In the genomic region with DNA sequence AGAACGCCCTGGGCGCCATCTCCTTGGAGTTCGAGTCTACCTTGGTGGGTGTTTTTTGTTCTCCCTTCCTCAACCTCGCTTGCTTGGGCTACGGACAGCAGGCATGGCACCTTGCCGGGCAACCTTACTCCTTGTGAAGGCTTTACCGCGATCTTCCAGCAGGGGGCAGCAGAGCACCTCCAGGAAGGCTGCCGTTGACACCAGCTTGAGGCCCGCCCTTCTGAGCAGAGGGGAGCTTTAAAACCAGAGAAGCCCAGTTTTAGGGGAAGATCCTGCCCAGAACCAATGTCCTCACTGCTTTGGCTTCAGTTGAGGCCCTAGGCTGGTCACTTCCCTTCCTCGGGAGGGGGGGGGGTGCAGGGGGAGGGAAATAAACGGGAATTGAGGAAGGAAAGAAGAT, we compare ENCODE assay signal across 8 mouse cellular contexts. TPM values are rescaled to one million over a fixed set of nuclear protein-coding genes. Genes with fewer than 3 reads are reported as not detected.
DNase-seq lines count a peak whose midpoint lies in the region; ATAC-seq and TF ChIP-seq lines count a peak whose summit lies in the region.

No protein-coding gene starts in this region.

- no peaks in the 10 kb centered on the region for H3K36me3 ChIP-seq in heart, embryonic 11.5 days (ENCODE audit: control insufficient read depth, insufficient read depth, low read length)
- no peaks in the 10 kb centered on the region for H3K36me3 ChIP-seq in kidney, embryonic 16.5 days (ENCODE audit: insufficient read depth, low read length)
- no peaks in the 10 kb centered on the region for H3K36me3 ChIP-seq in liver, adult 2 months (ENCODE audit: control insufficient read depth, insufficient read depth, low read length)
- no peaks in the 10 kb centered on the region for H3K36me3 ChIP-seq in stomach, embryonic 14.5 days (ENCODE audit: control insufficient read depth, insufficient read depth, low read length)

- WGBS in heart, embryonic 11.5 days (ENCODE audit: insufficient replicate concordance): 1% methylated on average over 12 of the region's 12 CpGs
- 2% methylated on average over 12 of the region's 12 CpGs for WGBS in kidney, embryonic 16.5 days
- WGBS in liver, adult 2 months: 4% methylated on average over 12 of the region's 12 CpGs
- 1% methylated on average over 12 of the region's 12 CpGs for WGBS in stomach, embryonic 14.5 days

- H3K79me2 ChIP-seq in liver, adult 2 months (ENCODE audit: control insufficient read depth, insufficient read depth, low read length): no peaks in the 10 kb centered on the region

- no peak for TF ChIP-seq POLR2A in bone marrow macrophage, adult 2 months (IDR thresholded peaks at IDR 0.05; ENCODE audit: borderline replicate concordance, low read depth, low read length)
- no peak for TF ChIP-seq POLR2A in embryonic fibroblast, embryonic 13.5 days (IDR thresholded peaks at IDR 0.05; ENCODE audit: low read depth, low read length)
- TF ChIP-seq POLR2A in liver, adult 2 months (IDR thresholded peaks at IDR 0.05; ENCODE audit: extremely low read depth, insufficient read depth, low read length): no peak

- peaks cover 13% of the 10 kb centered on the region for H3K4me1 ChIP-seq in bone marrow macrophage, adult 2 months (ENCODE audit: control insufficient read depth, insufficient read depth, low read length)
- H3K4me1 ChIP-seq in embryonic fibroblast, embryonic 13.5 days (ENCODE audit: control insufficient read depth, insufficient read depth, low read length): no peaks in the 10 kb centered on the region
- peaks cover 4% of the 10 kb centered on the region; the same call in 1 of the 2 replicates for H3K4me1 ChIP-seq in heart, embryonic 11.5 days (ENCODE audit: control insufficient read depth, insufficient read depth, low read length)
- H3K4me1 ChIP-seq in kidney, embryonic 16.5 days (ENCODE audit: insufficient read depth, low read length): peaks cover 15% of the 10 kb centered on the region
- no peaks in the 10 kb centered on the region for H3K4me1 ChIP-seq in liver, adult 2 months (ENCODE audit: control insufficient read depth, insufficient read depth, low read length)
- 0 out of 2 replicates have a peak, but pooled peaks cover 9% of the 10 kb centered on the region for H3K4me1 ChIP-seq in stomach, embryonic 14.5 days (ENCODE audit: control insufficient read depth, insufficient read depth, low read length)

- no peaks in the 10 kb centered on the region for H3K9me3 ChIP-seq in heart, embryonic 11.5 days (replicated peaks; ENCODE audit: control insufficient read depth, low read length)
- no peaks in the 10 kb centered on the region for H3K9me3 ChIP-seq in kidney, embryonic 16.5 days (ENCODE audit: low read length)
- H3K9me3 ChIP-seq in stomach, embryonic 14.5 days (ENCODE audit: control insufficient read depth, low read depth, low read length): no peaks in the 10 kb centered on the region

- ATAC-seq in heart, embryonic 11.5 days (replicated peaks; ENCODE audit: insufficient number of reproducible peaks, low FRiP score, low TSS enrichment): no peak
- ATAC-seq in kidney, embryonic 16.5 days (ENCODE audit: low FRiP score, low TSS enrichment): peak; percentile 78; the same call in 1 of the 2 replicates
- ATAC-seq in stomach, embryonic 14.5 days (ENCODE audit: insufficient number of reproducible peaks, insufficient read depth, low FRiP score, low read depth): 0 out of 2 replicates have a peak, but pooled peaks have one; percentile 5

- no peak overlapping the region for H3K9ac ChIP-seq in heart, embryonic 11.5 days (ENCODE audit: low read depth, low read length)
- 0 out of 2 replicates have a peak overlapping the region, but pooled peaks have one; percentile 46 for H3K9ac ChIP-seq in kidney, embryonic 16.5 days (replicated peaks; ENCODE audit: low read length)
- peak overlapping the region; percentile 27; the same call in 1 of the 2 replicates for H3K9ac ChIP-seq in liver, adult 2 months (ENCODE audit: low read depth, low read length)
- no peak overlapping the region for H3K9ac ChIP-seq in stomach, embryonic 14.5 days (replicated peaks; ENCODE audit: low read depth, low read length)

- peak; percentile 78 for TF ChIP-seq CTCF in bone marrow macrophage, adult 2 months (IDR thresholded peaks at IDR 0.05; ENCODE audit: low read depth, low read length)
- TF ChIP-seq CTCF in embryonic fibroblast, embryonic 13.5 days (IDR thresholded peaks at IDR 0.05; ENCODE audit: borderline replicate concordance, insufficient read depth, low read length): peak; percentile 97
- TF ChIP-seq CTCF in liver, adult 2 months (IDR thresholded peaks at IDR 0.05; ENCODE audit: low read depth, low read length): peak; percentile 99

- H3K27ac ChIP-seq in bone marrow macrophage, adult 2 months (ENCODE audit: insufficient read depth, low read depth, low read length): no peak overlapping the region
- H3K27ac ChIP-seq in embryonic fibroblast, embryonic 13.5 days (ENCODE audit: insufficient read depth, low read length): no peak overlapping the region
- no peak overlapping the region for H3K27ac ChIP-seq in heart, embryonic 11.5 days (ENCODE audit: low read depth, low read length)
- H3K27ac ChIP-seq in kidney, embryonic 16.5 days (ENCODE audit: low read length): no peak overlapping the region
- no peak overlapping the region for H3K27ac ChIP-seq in liver, adult 2 months (replicated peaks; ENCODE audit: insufficient read depth, low read depth, low read length)
- no peak overlapping the region for H3K27ac ChIP-seq in stomach, embryonic 14.5 days (ENCODE audit: low read length)

- peaks cover 3% of the 10 kb centered on the region for H3K27me3 ChIP-seq in heart, embryonic 11.5 days (ENCODE audit: control insufficient read depth, insufficient read depth, low read length)
- H3K27me3 ChIP-seq in kidney, embryonic 16.5 days (ENCODE audit: insufficient read depth, low read length): no peaks in the 10 kb centered on the region
- H3K27me3 ChIP-seq in liver, adult 2 months (ENCODE audit: control insufficient read depth, insufficient read depth, low read length): no peaks in the 10 kb centered on the region
- H3K27me3 ChIP-seq in stomach, embryonic 14.5 days (ENCODE audit: control insufficient read depth, insufficient read depth, low read length): no peaks in the 10 kb centered on the region

- peak overlapping the region; percentile 46 for H3K4me2 ChIP-seq in heart, embryonic 11.5 days
- H3K4me2 ChIP-seq in kidney, embryonic 16.5 days (replicated peaks; ENCODE audit: low read depth, low read length): peak overlapping the region; percentile 37; the same call in 1 of the 2 replicates
- H3K4me2 ChIP-seq in stomach, embryonic 14.5 days (replicated peaks; ENCODE audit: low read depth, low read length): no peak overlapping the region; the same call in 1 of the 2 replicates

- DNase-seq in B cell, adult 2 months: peak; percentile 96
- peak; percentile 44 for DNase-seq in liver, adult 2 months (ENCODE audit: extremely low read depth, low read depth, low spot score)
- DNase-seq in natural killer cell, adult 2 months (ENCODE audit: low spot score in 2 of 2): peak; percentile 82 to 89

- no peak overlapping the region for H3K4me3 ChIP-seq in bone marrow macrophage, adult 2 months (ENCODE audit: insufficient read depth, low read length)
- H3K4me3 ChIP-seq in embryonic fibroblast, embryonic 13.5 days (ENCODE audit: insufficient read depth, low read length): no peak overlapping the region
- H3K4me3 ChIP-seq in heart, embryonic 11.5 days (ENCODE audit: low read depth, low read length): no peak overlapping the region
- H3K4me3 ChIP-seq in kidney, embryonic 16.5 days (ENCODE audit: low read length): no peak overlapping the region
- no peak overlapping the region for H3K4me3 ChIP-seq in liver, adult 2 months (ENCODE audit: insufficient read depth, low read depth, low read length)
- H3K4me3 ChIP-seq in stomach, embryonic 14.5 days (ENCODE audit: low read depth, low read length): no peak overlapping the region

RNA-seq across cellular contexts. Expression of a gene that starts 17.9 kb away (rescaled TPM):
- polyA plus RNA-seq in bone marrow macrophage, adult 2 months (2012; ENCODE audit: insufficient read depth, insufficient read length, missing spikeins): not detected in 2 replicates
- 0.61 and 0.70 TPM in 2 replicates for polyA plus RNA-seq in embryonic fibroblast, embryonic 13.5 days (2011; ENCODE audit: insufficient read length, low read depth, missing spikeins)
- 0.20 and 0.50 TPM in 2 replicates for polyA plus RNA-seq in heart, embryonic 11.5 days (2014; fragmentation: Nextera tagmentation; extraction: Ambion mirVana)
- polyA plus RNA-seq in kidney, embryonic 16.5 days (2015; fragmentation: Nextera tagmentation; extraction: Ambion mirVana): 0.44 and 0.46 TPM in 2 replicates
- not detected in 2 replicates for total RNA-seq in liver, adult 2 months (2014; rRNA removed)
- polyA plus RNA-seq in liver, adult 2 months (2012; rRNA removed): 0.13 TPM in 1 of 2 replicates, not detected in the other
- 0.25 and 0.38 TPM in 2 replicates for polyA plus RNA-seq in stomach, embryonic 14.5 days (2014; fragmentation: Nextera tagmentation; extraction: Ambion mirVana)

RNA-seq across cellular contexts. Expression of a gene that starts 20.1 kb away (rescaled TPM):
- 2.5 and 3.0 TPM in 2 replicates for polyA plus RNA-seq in bone marrow macrophage, adult 2 months (2012; ENCODE audit: insufficient read depth, insufficient read length, missing spikeins)
- polyA plus RNA-seq in embryonic fibroblast, embryonic 13.5 days (2011; ENCODE audit: insufficient read length, low read depth, missing spikeins): not detected in 2 replicates
- 0.13 TPM in 1 of 2 replicates, not detected in the other for polyA plus RNA-seq in heart, embryonic 11.5 days (2014; fragmentation: Nextera tagmentation; extraction: Ambion mirVana)
- 0.22 and 0.46 TPM in 2 replicates for polyA plus RNA-seq in kidney, embryonic 16.5 days (2015; fragmentation: Nextera tagmentation; extraction: Ambion mirVana)
- 0.37 and 0.74 TPM in 2 replicates for total RNA-seq in liver, adult 2 months (2014; rRNA removed)
- 0.24 and 0.26 TPM in 2 replicates for polyA plus RNA-seq in liver, adult 2 months (2012; rRNA removed)
- polyA plus RNA-seq in stomach, embryonic 14.5 days (2014; fragmentation: Nextera tagmentation; extraction: Ambion mirVana): 0.51 and 0.81 TPM in 2 replicates

RNA-seq across cellular contexts. Expression of a gene that starts 50.6 kb away (rescaled TPM):
- polyA plus RNA-seq in bone marrow macrophage, adult 2 months (2012; ENCODE audit: insufficient read depth, insufficient read length, missing spikeins): not detected in 2 replicates
- not detected in 2 replicates for polyA plus RNA-seq in embryonic fibroblast, embryonic 13.5 days (2011; ENCODE audit: insufficient read length, low read depth, missing spikeins)
- 0.09 TPM in 1 of 2 replicates, not detected in the other for polyA plus RNA-seq in heart, embryonic 11.5 days (2014; fragmentation: Nextera tagmentation; extraction: Ambion mirVana)
- 0.47 and 0.54 TPM in 2 replicates for polyA plus RNA-seq in kidney, embryonic 16.5 days (2015; fragmentation: Nextera tagmentation; extraction: Ambion mirVana)
- total RNA-seq in liver, adult 2 months (2014; rRNA removed): not detected in 2 replicates
- polyA plus RNA-seq in liver, adult 2 months (2012; rRNA removed): not detected in 2 replicates
- polyA plus RNA-seq in stomach, embryonic 14.5 days (2014; fragmentation: Nextera tagmentation; extraction: Ambion mirVana): 0.98 and 1.6 TPM in 2 replicates

RNA-seq across cellular contexts. Expression of a gene that starts 53.6 kb away (rescaled TPM):
- polyA plus RNA-seq in bone marrow macrophage, adult 2 months (2012; ENCODE audit: insufficient read depth, insufficient read length, missing spikeins): not detected in 2 replicates
- not detected in 2 replicates for polyA plus RNA-seq in embryonic fibroblast, embryonic 13.5 days (2011; ENCODE audit: insufficient read length, low read depth, missing spikeins)
- 0.27 TPM in 1 of 2 replicates, not detected in the other for polyA plus RNA-seq in heart, embryonic 11.5 days (2014; fragmentation: Nextera tagmentation; extraction: Ambion mirVana)
- polyA plus RNA-seq in kidney, embryonic 16.5 days (2015; fragmentation: Nextera tagmentation; extraction: Ambion mirVana): not detected in 2 replicates
- not detected in 2 replicates for total RNA-seq in liver, adult 2 months (2014; rRNA removed)
- polyA plus RNA-seq in liver, adult 2 months (2012; rRNA removed): not detected in 2 replicates
- polyA plus RNA-seq in stomach, embryonic 14.5 days (2014; fragmentation: Nextera tagmentation; extraction: Ambion mirVana): 0.23 and 0.39 TPM in 2 replicates

Comparison
In these comparisons a context has a peak if more than half of its experiments do, and no peak if none do; other contexts are left out.
1. DNase-seq: peak in every context shown above with its lines; median percentile 96 in B cell, adult 2 months; 86 in natural killer cell, adult 2 months; 44 in liver, adult 2 months.
2. H3K9ac ChIP-seq: peak in kidney, embryonic 16.5 days (single experiment) and liver, adult 2 months (single experiment); none in heart, embryonic 11.5 days (single experiment) and stomach, embryonic 14.5 days (single experiment).
3. Peak in every context shown above with its lines, with median percentiles within 50 percentile points of each other: CTCF ChIP-seq.